Mouse (Mus musculus) heart, embryonic 13.5 days (tissue): ENCODE measurements around the gene Cacna2d1. TPM values are rescaled to one million over a fixed set of nuclear protein-coding genes. Genes with fewer than 3 reads are reported as not detected.

Experiments used
- ATAC-seq: fragments of 200-750 bp; cut with Nextera tagmentation; 2 replicates; pipeline ENCODE4 v1.8.0; 2017; ENCODE audit warnings: moderate TSS enrichment; ENCODE audit not compliant: insufficient number of reproducible peaks, low FRiP score, low TSS enrichment; ENCODE audit errors: extremely low read depth
- H3K27ac ChIP-seq: fragments of 300-500 bp; sonication (generic); replicated peaks from 2 replicates; pipeline ENCODE4 v1.5.1; 2015; ENCODE audit warnings: moderate library complexity, mild to moderate bottlenecking, inconsistent platforms
- H3K27me3 ChIP-seq: fragments of 300-500 bp; sonication (generic); replicated peaks from 2 replicates; pipeline ENCODE4 v1.6.1; 2015; ENCODE audit warnings: mild to moderate bottlenecking, inconsistent platforms
- H3K36me3 ChIP-seq: fragments of 300-500 bp; sonication (generic); 2 replicates; pipeline ENCODE4 v1.6.1; 2015; ENCODE audit warnings: mild to moderate bottlenecking, inconsistent platforms
- H3K4me1 ChIP-seq: fragments of 300-500 bp; sonication (generic); 2 replicates; pipeline ENCODE4 v1.6.1; 2015; ENCODE audit warnings: inconsistent platforms
- H3K4me2 ChIP-seq: fragments of 300-500 bp; sonication (generic); 2 replicates; pipeline ENCODE4 v1.6.1; 2015; ENCODE audit warnings: inconsistent platforms, mild to moderate bottlenecking, moderate library complexity
- H3K4me3 ChIP-seq: fragments of 300-500 bp; sonication (generic); 2 replicates; pipeline ENCODE4 v1.5.1; 2015; ENCODE audit warnings: moderate library complexity, mild to moderate bottlenecking, inconsistent platforms
- H3K9ac ChIP-seq: fragments of 300-500 bp; sonication (generic); 2 replicates; pipeline ENCODE4 v1.6.1; 2015; ENCODE audit warnings: inconsistent platforms, mild to moderate bottlenecking, moderate library complexity
- H3K9me3 ChIP-seq: fragments of 300-500 bp; sonication (generic); 2 replicates; pipeline ENCODE4 v1.6.1; 2016; ENCODE audit warnings: inconsistent platforms
- WGBS: fragments of 180-500 bp; shearing (Covaris S2); methylation state at CpG from one replicate; pipeline ENCODE4 v1.1.7; 2015; ENCODE audit warnings: mixed read lengths; 5-methylcytosine and 5-hydroxymethylcytosine counted together
- polyA plus RNA-seq: library from polyadenylated mRNA; unstranded; fragments of >200 nt; fragmentation: Nextera tagmentation; extraction: Ambion mirVana; gene quantifications from 2 replicates; pipeline ENCODE4 v1.2.1, GENCODE M21; 2015

The Cacna2d1 gene
- polyA plus RNA-seq, 1 experiment from 2014 or later = 17.7 TPM

- no peak overlapping the region for H3K9ac ChIP-seq
- H3K4me1 ChIP-seq = peaks cover 6% of the 10 kb centered on the region; the same call in 1 of the 2 replicates
- no peaks in the 10 kb centered on the region for H3K9me3 ChIP-seq
- whole genome bisulfite sequencing = 63% methylated on average over 1 of the region's 1 CpGs
- H3K4me2 ChIP-seq = no peak overlapping the region
- H3K27ac ChIP-seq = no peak overlapping the region
- no peak for ATAC-seq
- H3K4me3 ChIP-seq = no peak overlapping the region
- H3K27me3 ChIP-seq = no peaks in the 10 kb centered on the region
- no peaks in the 10 kb centered on the region for H3K36me3 ChIP-seq
Observed at GRCm38 (mm10) chr5:16110643-16111042, 176.2 kb downstream of the Cacna2d1 start.

GRCm38 (mm10) chr5:16113879-16114278 lies 179.4 kb downstream of the Cacna2d1 start:
- Histone ChIP-seq H3K4me3 (no peak overlapping the region), H3K36me3 (no peaks in the 10 kb centered on the region), H3K27ac (no peak overlapping the region), H3K4me2 (no peak overlapping the region), H3K9ac (no peak overlapping the region), H3K27me3 (no peaks in the 10 kb centered on the region), H3K9me3 (no peaks in the 10 kb centered on the region), H3K4me1 (no peaks in the 10 kb centered on the region)
- WGBS = 83% methylated on average over 1 of the region's 1 CpGs
- no peak for ATAC-seq

- peaks cover 19% of the 10 kb centered on the region for H3K4me1 ChIP-seq
- whole genome bisulfite sequencing = 49% methylated on average over 11 of the region's 11 CpGs
- no peak overlapping the region for H3K9ac ChIP-seq
- no peak overlapping the region for H3K4me2 ChIP-seq
- H3K27ac ChIP-seq = no peak overlapping the region
- H3K27me3 ChIP-seq = no peaks in the 10 kb centered on the region
- no peaks in the 10 kb centered on the region for H3K9me3 ChIP-seq
- ATAC-seq = no peak
- H3K4me3 ChIP-seq = no peak overlapping the region
- no peaks in the 10 kb centered on the region for H3K36me3 ChIP-seq
Observed at GRCm38 (mm10) chr5:16121334-16121733, 186.8 kb downstream of the Cacna2d1 start.

- Histone ChIP-seq H3K9me3 (no peaks in the 10 kb centered on the region), H3K9ac (no peak overlapping the region), H3K4me1 (peaks cover 19% of the 10 kb centered on the region), H3K4me2 (no peak overlapping the region), H3K27me3 (no peaks in the 10 kb centered on the region), H3K27ac (no peak overlapping the region), H3K36me3 (no peaks in the 10 kb centered on the region), H3K4me3 (no peak overlapping the region)
- ATAC-seq = no peak
- WGBS = 81% methylated on average over 6 of the region's 6 CpGs
Observed at GRCm38 (mm10) chr5:16122110-16122509, 187.6 kb downstream of the Cacna2d1 start.

GRCm38 (mm10) chr5:16134286-16135094 lies 200.0 kb downstream of the Cacna2d1 start:
- 81% methylated on average over 6 of the region's 6 CpGs for WGBS

GRCm38 (mm10) chr5:16135986-16136385 lies 201.5 kb downstream of the Cacna2d1 start:
- Histone ChIP-seq H3K4me2 (no peak overlapping the region), H3K27ac (no peak overlapping the region), H3K9ac (no peak overlapping the region), H3K4me1 (no peaks in the 10 kb centered on the region), H3K9me3 (no peaks in the 10 kb centered on the region), H3K36me3 (no peaks in the 10 kb centered on the region), H3K4me3 (no peak overlapping the region), H3K27me3 (no peaks in the 10 kb centered on the region)
- no peak for ATAC-seq
- WGBS = 77% methylated on average over 3 of the region's 3 CpGs

More at GRCm38 (mm10) chr5:16134286-16135094, 200.0 kb downstream of the Cacna2d1 start:
- Histone ChIP-seq H3K4me2 (no peak overlapping the region), H3K36me3 (no peaks in the 10 kb centered on the region), H3K27me3 (no peaks in the 10 kb centered on the region), H3K4me3 (no peak overlapping the region), H3K4me1 (no peaks in the 10 kb centered on the region), H3K9me3 (no peaks in the 10 kb centered on the region), H3K27ac (no peak overlapping the region), H3K9ac (no peak overlapping the region)
- ATAC-seq = no peak

- H3K36me3 ChIP-seq = no peaks in the 10 kb centered on the region
- no peak overlapping the region for H3K4me2 ChIP-seq
- ATAC-seq = no peak
- 72% methylated on average over 2 of the region's 2 CpGs for WGBS
- no peak overlapping the region for H3K9ac ChIP-seq
- no peaks in the 10 kb centered on the region for H3K27me3 ChIP-seq
- H3K27ac ChIP-seq = no peak overlapping the region
- H3K9me3 ChIP-seq = no peaks in the 10 kb centered on the region
- H3K4me1 ChIP-seq = no peaks in the 10 kb centered on the region
- no peak overlapping the region for H3K4me3 ChIP-seq
Observed at GRCm38 (mm10) chr5:16136839-16137238, 202.3 kb downstream of the Cacna2d1 start.

- no peak overlapping the region for H3K9ac ChIP-seq
- 83% methylated on average over 1 of the region's 1 CpGs for WGBS
- H3K4me1 ChIP-seq = no peaks in the 10 kb centered on the region
- no peak overlapping the region for H3K4me3 ChIP-seq
- H3K4me2 ChIP-seq = no peak overlapping the region
- H3K9me3 ChIP-seq = no peaks in the 10 kb centered on the region
- H3K36me3 ChIP-seq = no peaks in the 10 kb centered on the region
- H3K27ac ChIP-seq = no peak overlapping the region
- ATAC-seq = no peak
- no peaks in the 10 kb centered on the region for H3K27me3 ChIP-seq
Observed at GRCm38 (mm10) chr5:16146602-16147001, 212.1 kb downstream of the Cacna2d1 start.

- Histone ChIP-seq H3K4me2 (no peak overlapping the region), H3K27me3 (no peaks in the 10 kb centered on the region), H3K4me1 (peaks cover 3% of the 10 kb centered on the region; the same call in 1 of the 2 replicates), H3K36me3 (no peaks in the 10 kb centered on the region), H3K27ac (no peak overlapping the region), H3K9ac (no peak overlapping the region), H3K4me3 (no peak overlapping the region), H3K9me3 (no peaks in the 10 kb centered on the region)
- no peak for ATAC-seq
- 48% methylated on average over 6 of the region's 6 CpGs for WGBS
Observed at GRCm38 (mm10) chr5:16155375-16156284, 221.1 kb downstream of the Cacna2d1 start.

GRCm38 (mm10) chr5:16163270-16163669 lies 228.8 kb downstream of the Cacna2d1 start:
- Histone ChIP-seq H3K4me3 (no peak overlapping the region), H3K9me3 (no peaks in the 10 kb centered on the region), H3K9ac (no peak overlapping the region), H3K36me3 (no peaks in the 10 kb centered on the region), H3K4me1 (no peaks in the 10 kb centered on the region), H3K4me2 (no peak overlapping the region), H3K27me3 (no peaks in the 10 kb centered on the region), H3K27ac (no peak overlapping the region)
- ATAC-seq = no peak

- Histone ChIP-seq H3K4me3 (no peak overlapping the region), H3K4me1 (no peaks in the 10 kb centered on the region), H3K36me3 (no peaks in the 10 kb centered on the region), H3K9ac (no peak overlapping the region), H3K4me2 (no peak overlapping the region), H3K27ac (no peak overlapping the region), H3K27me3 (no peaks in the 10 kb centered on the region), H3K9me3 (no peaks in the 10 kb centered on the region)
- WGBS = 79% methylated on average over 12 of the region's 12 CpGs
- no peak for ATAC-seq
Observed at GRCm38 (mm10) chr5:16166117-16166867, 231.8 kb downstream of the Cacna2d1 start.
